Mouse (Mus musculus): ENCODE measurements around the gene Tango2.
"Not testable (repeated sequence)": the region's sequence is repeated elsewhere in the genome, so short reads cannot be mapped to it uniquely, and the experiment has no call there.

Tango2 gene

GRCm38 (mm10) chr16:18342650-18343570 is 5.0 kb downstream of the Tango2 start:
- no peak for DNase-seq

GRCm38 (mm10) chr16:18342076-18342475 is 5.8 kb downstream of the Tango2 start:
- no peak for DNase-seq

GRCm38 (mm10) chr16:18341605-18342004 is 6.3 kb downstream of the Tango2 start:
- DNase-seq: no peak

- DNase-seq: peak; percentile 62
Measured at GRCm38 (mm10) chr16:18339866-18340265, 8.0 kb downstream of the Tango2 start.

GRCm38 (mm10) chr16:18337261-18337660 is 10.6 kb downstream of the Tango2 start:
- DNase-seq: no peak

- DNase-seq: no peak
Measured at GRCm38 (mm10) chr16:18335981-18336380, 11.9 kb downstream of the Tango2 start.

GRCm38 (mm10) chr16:18333976-18334375 is 13.9 kb downstream of the Tango2 start:
- DNase-seq: peak; percentile 46

GRCm38 (mm10) chr16:18328524-18328923 is 19.4 kb downstream of the Tango2 start:
- DNase-seq: no peak

GRCm38 (mm10) chr16:18327936-18328335 is 20.0 kb downstream of the Tango2 start:
- DNase-seq: no peak

GRCm38 (mm10) chr16:18325741-18326140 is 22.2 kb downstream of the Tango2 start:
- no peak for DNase-seq

GRCm38 (mm10) chr16:18324031-18324430 is 23.9 kb downstream of the Tango2 start:
- no peak for DNase-seq

- no peak for DNase-seq
Measured at GRCm38 (mm10) chr16:18323460-18323859, 24.4 kb downstream of the Tango2 start.

- DNase-seq: no peak
Measured at GRCm38 (mm10) chr16:18321443-18321842, 26.5 kb downstream of the Tango2 start.

- no peak for DNase-seq
Measured at GRCm38 (mm10) chr16:18318992-18319391, 28.9 kb downstream of the Tango2 start.

GRCm38 (mm10) chr16:18308159-18308558 is 39.7 kb downstream of the Tango2 start:
- no peak for DNase-seq

GRCm38 (mm10) chr16:18289614-18290013 is 58.3 kb downstream of the Tango2 start:
- not testable (repeated sequence) for DNase-seq

GRCm38 (mm10) chr16:18289067-18289588 is 58.8 kb downstream of the Tango2 start, which contains the start of gene Dgcr8:
Gene Dgcr8 (minus strand): TSS chr16:18289246.
- DNase-seq: peak; percentile 98

- DNase-seq: peak; percentile 80
Measured at GRCm38 (mm10) chr16:18288581-18289061, 59.3 kb downstream of the Tango2 start.

- DNase-seq: no peak
Measured at GRCm38 (mm10) chr16:18288166-18288565, 59.7 kb downstream of the Tango2 start.

GRCm38 (mm10) chr16:18275166-18275565 is 72.7 kb downstream of the Tango2 start:
- DNase-seq: no peak

- DNase-seq: no peak
Measured at GRCm38 (mm10) chr16:18268182-18268581, 79.7 kb downstream of the Tango2 start.

GRCm38 (mm10) chr16:18265024-18265423 is 82.9 kb downstream of the Tango2 start:
- no peak for DNase-seq

GRCm38 (mm10) chr16:18258221-18258620 is 89.7 kb downstream of the Tango2 start, which contains the start of gene Gm49776:
Gene Gm49776 (minus strand): TSS chr16:18258321.
- DNase-seq: no peak

- no peak for DNase-seq
Measured at GRCm38 (mm10) chr16:18253866-18254265, 94.0 kb downstream of the Tango2 start.

Measured in lung, postnatal 36 days (tissue).